Mouse (Mus musculus): Measurements from ENCODE around the gene Arhgap44.

GRCm38 (mm10) chr11:65124913-65125418 is 37.8 kb downstream of the Arhgap44 start:
- TF ChIP-seq CTCF (IDR thresholded peaks at IDR 0.05; ENCODE audit: borderline replicate concordance, insufficient read depth, low read length) (no peak), POLR2A (IDR thresholded peaks at IDR 0.05; ENCODE audit: low read depth, low read length) (no peak)

Measured in embryonic fibroblast, embryonic 13.5 days (primary cell).